Mouse (Mus musculus) lung, postnatal 0 days (tissue): Measurements from ENCODE around the gene Zbtb16.

Experiments used
- CTCF ChIP-seq: IDR thresholded peaks from 2 replicates; pipeline ENCODE4 v1.5.1; 2016; ENCODE audit warnings: antibody characterized with exemption, mild to moderate bottlenecking
- EP300 ChIP-seq: IDR thresholded peaks from 2 replicates; pipeline ENCODE4 v1.6.1; 2016; ENCODE audit warnings: antibody characterized with exemption, mild to moderate bottlenecking, control low read depth

- no peak for TF ChIP-seq CTCF
- no peak for TF ChIP-seq EP300
Measured at GRCm38 (mm10) chr9:48734725-48735465, 101.1 kb downstream of the Zbtb16 start.
